Mouse (Mus musculus): ENCODE measurements around the gene Tsfm.

DNA sequence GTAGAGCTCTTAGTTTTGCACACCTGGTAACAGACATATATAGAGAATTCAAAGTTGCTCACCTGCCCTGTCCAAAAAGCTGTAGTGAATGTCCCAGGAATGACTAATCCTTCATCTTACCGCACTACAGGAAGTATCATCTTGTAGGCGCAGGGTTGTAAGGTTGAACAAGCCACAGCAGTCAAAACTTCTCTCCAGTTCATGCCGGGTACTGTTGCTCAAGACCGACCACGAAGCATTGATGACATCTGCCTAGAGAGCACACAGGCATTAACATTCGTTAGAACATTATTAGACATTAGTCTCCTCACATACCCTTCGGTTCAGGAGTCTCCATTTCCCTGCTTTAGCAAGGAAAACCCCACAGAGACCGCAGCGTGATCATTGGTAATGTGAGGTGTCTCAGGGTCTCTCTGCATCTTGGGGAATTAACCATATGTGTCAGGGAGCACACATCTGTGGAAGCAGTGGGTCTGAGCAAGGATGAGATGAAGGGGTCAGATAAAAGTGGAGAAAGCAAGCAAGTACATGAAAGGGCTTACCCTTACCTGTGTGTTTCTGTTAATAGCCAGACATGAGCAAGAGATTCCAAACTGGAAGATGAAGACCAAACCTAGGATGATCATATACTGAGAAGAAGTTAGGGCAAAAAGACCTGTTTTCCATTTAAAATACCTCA lies 37.9 kb upstream of the Tsfm start:
- TF ChIP-seq KAT2A (IDR thresholded peaks at IDR 0.05; ENCODE audit: insufficient replicate concordance, low read length), result 0 out of 2 replicates have a peak, but pooled peaks have one; percentile 19
- no peak for TF ChIP-seq TCF12 (IDR thresholded peaks at IDR 0.05; ENCODE audit: low read depth, low read length)
- TF ChIP-seq CTCF (conservative IDR thresholded peaks at IDR 0.05 in 1 of 2, IDR thresholded peaks at IDR 0.05 in 1 of 2; ENCODE audit: low read depth in 2 of 2, low read length in 2 of 2), result no peak
- TF ChIP-seq RCOR1 (conservative IDR thresholded peaks at IDR 0.05; ENCODE audit: low read depth, low read length), result no peak
- no peak for TF ChIP-seq HCFC1 (IDR thresholded peaks at IDR 0.05; ENCODE audit: low read depth, low read length)
- peak; percentile 17; the same call in 1 of the 2 replicates for TF ChIP-seq EP300 (IDR thresholded peaks at IDR 0.05; ENCODE audit: low read length)
- no peak for TF ChIP-seq TBP (conservative IDR thresholded peaks at IDR 0.05; ENCODE audit: low read depth, low read length)
- no peak for TF ChIP-seq MYC (IDR thresholded peaks at IDR 0.05; ENCODE audit: low read depth, low read length)
- no peak for TF ChIP-seq ZKSCAN1 (IDR thresholded peaks at IDR 0.05; ENCODE audit: borderline replicate concordance, low read depth, low read length)
- no peak for TF ChIP-seq SIN3A (IDR thresholded peaks at IDR 0.05; ENCODE audit: low read length)
- TF ChIP-seq E2F4 (IDR thresholded peaks at IDR 0.05; ENCODE audit: insufficient replicate concordance, low read depth, low read length), result no peak

Measured in CH12.LX (cell line).